Mouse (Mus musculus) thymus, postnatal 14 days (tissue): ENCODE data around the gene Gm16253.

Experiments used
- DNase-seq: peaks from one replicate; pipeline ENCODE4 v3.0.0; 2021

Gm16253 gene

DNA sequence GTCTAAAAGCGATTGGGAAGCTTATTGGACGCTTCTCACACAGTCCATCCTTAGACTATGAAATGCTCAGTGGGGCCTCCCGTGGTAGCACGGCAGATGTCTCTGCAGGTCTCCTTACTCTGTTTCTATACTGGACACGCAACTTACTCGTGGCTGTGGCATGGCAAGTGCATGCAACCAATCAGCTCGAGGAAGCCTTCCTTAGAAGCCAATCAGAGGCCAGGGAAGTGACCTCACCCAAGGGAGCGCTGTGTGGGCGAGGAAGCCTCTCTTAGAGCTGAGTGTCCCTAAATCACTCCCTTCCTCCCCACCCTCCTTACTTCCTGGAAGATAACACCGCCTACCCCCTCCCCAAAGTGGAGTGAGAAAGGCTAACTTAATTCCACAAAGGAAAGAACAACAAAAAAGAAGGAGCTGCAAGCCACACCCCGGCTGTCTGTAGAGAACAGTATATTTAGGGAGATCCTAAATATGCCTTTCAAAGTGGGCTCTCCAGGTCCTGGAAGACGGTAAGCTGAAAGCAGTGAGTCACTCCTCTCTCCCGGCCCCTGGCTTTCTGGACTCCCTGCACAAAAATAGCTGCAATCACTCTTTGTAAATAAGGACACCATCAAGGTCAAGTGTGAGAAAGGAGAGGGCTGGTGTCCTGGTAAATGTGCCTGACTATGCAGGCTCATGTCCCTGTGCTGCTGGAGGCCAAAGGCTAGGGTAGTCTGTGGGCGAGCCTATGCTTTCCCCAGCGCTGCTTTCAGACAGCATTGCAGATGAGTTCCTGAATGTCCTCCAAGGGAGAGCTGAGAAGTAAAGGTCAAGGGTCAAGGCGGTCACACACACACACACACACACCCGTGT lies at the start of gene Gm16253:
Gm16253 (plus strand) TSS at position 295 of the 852 bp plus-strand sequence.
- peak; percentile 85 for DNase-seq

DNA sequence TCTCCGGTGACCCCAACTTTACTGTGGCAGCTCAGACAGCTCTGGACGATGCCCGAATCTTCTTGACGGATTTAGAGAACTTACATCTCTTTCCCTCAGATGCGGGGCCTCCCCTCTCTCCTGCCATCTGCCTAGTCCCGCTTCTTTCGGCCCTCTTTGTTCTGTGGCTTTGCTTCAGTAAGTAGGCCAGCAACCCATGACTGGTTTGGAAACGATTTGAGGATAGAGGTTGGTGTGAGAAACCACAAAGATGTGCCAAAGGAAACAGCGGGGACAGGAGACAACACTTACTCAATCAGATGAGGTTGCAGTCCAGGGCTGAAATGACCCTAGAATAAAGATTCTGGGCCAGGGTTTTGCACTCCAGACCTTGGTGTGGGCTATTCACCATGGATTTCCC lies 48.3 kb upstream of the Gm16253 start:
- DNase-seq, result no peak

DNA sequence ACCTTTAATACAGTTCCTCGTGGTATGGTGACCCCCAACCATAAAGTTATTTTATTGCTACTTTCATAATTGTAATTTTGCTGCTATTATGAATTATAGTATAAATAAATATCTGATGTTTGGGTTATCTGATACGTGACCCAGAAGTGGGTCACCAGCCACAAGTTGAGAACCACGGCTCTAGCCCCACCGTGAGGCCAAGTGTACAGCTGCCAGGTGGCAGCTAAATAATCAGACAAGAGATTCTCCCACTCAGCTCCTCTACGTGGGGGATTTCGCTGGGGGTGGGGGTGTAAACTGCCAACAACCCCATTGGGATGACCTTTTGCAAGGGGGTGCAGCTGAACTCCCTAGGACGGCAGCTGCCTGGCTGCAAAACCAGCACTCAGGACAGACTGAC lies 44.7 kb upstream of the Gm16253 start:
- DNase-seq, result no peak

DNA sequence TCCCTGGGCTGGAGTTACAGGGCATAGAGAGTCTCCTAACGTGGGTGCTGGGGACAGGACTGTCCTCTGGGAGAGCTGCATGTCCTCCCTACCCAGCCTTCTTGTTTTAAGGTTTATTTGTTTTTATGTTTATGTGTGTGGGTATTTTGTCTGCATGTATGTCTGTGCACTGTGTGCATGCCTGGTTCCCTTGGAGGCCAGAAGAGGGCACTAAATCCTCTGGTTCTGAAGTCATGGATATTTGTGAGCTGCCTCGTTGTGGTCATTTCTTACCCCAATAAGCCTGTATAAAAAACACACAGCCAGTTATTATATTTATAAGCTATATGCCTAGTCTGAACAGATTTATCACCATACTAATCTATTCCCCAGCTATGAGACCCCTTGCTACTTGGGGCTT lies 42.5 kb upstream of the Gm16253 start:
- DNase-seq, result no peak

DNA sequence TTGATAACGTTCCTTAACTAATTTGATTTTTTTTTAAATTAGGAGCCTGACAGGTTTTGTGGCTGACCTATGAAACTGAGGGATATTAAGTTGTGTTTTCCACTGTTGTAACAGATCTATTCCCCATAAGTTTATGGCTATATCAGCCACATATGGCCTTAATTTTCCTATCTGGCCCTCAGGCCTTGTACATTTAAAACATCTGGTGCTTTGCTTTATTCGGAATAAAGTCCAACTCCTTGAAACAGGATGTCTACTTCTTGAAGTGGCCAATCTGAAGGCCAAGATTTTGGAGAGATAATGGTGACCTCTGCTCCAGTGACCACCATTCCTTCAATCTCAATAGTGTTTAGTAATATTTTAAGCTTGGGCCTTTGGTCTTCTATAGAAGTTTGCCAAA lies 37.5 kb upstream of the Gm16253 start:
- DNase-seq, result no peak

GRCm38 (mm10) chr3:96540740-96541139 lies 36.0 kb upstream of the Gm16253 start:
- no peak for DNase-seq

- DNase-seq, result no peak
Observed at GRCm38 (mm10) chr3:96541328-96542078, 35.3 kb upstream of the Gm16253 start.

- no peak for DNase-seq
Observed at GRCm38 (mm10) chr3:96542554-96542953, 34.2 kb upstream of the Gm16253 start.

DNA sequence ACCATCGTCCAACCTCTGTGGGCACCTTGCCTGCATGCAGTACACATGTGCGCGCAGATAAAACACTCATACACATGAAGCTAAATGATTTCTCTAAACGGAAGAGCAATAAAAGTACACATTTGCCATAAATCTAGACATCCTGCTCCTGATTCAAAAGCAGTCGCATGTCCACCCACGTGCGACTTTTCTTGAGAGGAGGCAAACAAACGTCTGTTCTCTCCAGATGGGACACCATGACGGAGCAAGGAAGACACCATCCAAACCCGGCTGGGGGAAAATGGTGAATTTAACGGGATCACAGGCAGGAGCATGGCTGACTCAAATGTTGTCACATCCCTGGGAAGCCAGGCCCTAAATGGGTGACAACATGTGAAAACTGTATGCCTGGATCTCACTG lies 33.4 kb upstream of the Gm16253 start:
- no peak for DNase-seq

GRCm38 (mm10) chr3:96545565-96545964 lies 31.2 kb upstream of the Gm16253 start:
- DNase-seq, result no peak

DNA sequence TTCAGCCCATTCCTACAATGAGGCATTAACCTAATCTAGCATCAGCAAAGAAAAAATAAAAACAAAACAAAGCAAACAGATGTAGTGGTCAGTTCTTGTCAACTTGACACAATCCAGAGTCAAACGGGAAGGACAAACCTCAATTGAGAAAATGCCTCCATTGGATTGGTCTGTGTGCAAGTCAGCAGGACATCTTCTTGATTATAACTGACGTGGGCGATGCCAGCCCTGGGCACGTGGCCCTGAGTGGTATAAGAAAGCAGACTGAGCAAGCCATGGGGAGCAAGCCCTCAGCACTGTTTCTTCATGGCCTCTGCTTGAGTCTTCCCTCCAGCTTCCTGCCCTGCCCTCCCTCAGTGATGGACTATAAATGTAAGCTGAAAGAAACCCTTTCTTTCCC lies 29.9 kb upstream of the Gm16253 start:
- no peak for DNase-seq

DNA sequence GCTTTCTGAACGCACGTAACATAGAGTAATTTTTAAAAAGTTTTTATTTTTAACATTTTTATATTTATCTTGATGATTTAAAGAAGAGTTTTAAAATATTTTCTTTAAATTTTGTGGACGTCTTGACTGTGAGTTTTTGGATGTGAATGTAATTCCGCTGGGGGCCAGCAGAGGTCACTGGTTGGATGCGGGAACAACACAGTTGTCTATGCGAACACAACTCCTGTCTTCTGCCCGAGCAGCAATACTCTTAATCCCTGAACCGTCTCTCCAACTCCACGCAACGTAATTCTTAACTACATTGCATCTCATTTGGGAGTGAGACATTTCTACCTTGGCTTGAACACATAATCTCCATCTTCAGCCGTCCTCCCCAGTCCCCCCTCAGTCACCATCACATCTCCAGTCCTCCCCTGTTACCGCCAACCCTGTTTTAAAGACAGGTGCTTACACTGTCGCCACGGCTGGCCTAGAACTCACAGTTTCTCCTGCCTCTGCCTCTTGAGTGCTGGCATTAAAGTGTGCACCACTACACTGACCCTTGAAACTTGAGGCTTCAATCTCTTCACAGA lies 29.3 kb upstream of the Gm16253 start:
- peak; percentile 83 for DNase-seq

DNA sequence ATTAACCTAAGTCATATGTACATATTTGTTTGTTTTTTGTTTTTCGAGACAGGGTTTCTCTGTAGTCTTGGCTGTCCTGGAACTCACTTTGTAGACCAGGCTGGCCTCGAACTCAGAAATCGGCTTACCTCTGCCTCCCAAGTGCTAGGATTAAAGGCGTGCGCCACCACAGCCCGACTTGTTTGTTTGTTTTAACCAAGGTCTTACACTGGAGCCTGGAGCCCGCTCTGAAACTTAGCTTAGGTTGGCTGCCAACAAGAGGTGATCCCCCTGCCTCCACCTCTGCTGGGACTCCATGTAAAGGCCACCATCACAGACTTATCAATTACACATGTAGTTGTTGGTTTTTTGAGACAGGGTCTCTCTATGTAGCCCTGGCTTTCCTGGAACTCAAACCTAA lies 28.0 kb upstream of the Gm16253 start:
- no peak for DNase-seq

- DNase-seq, result no peak
Observed at GRCm38 (mm10) chr3:96549346-96549745, 27.4 kb upstream of the Gm16253 start.

- peak; percentile 79 for DNase-seq
Observed at GRCm38 (mm10) chr3:96551203-96551602, 25.6 kb upstream of the Gm16253 start.

DNA sequence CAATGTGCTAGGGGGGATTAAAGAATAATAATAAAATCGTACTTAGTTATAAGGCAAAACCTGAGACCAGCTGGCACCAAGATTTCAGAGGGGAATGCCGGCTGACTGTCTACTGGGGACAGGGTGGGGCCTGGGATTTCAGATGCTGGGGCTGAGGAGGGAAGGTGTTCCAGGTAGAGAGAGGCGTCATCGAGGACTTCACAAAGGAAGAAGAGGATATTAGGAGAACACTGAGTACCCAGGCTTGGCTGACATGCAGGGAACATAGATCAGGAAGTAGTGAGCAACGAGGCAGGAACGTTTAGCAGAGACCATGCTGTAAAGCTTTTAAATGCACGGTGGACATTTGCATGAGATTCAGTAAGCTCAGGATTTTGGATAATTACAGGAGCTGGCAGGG lies 24.9 kb upstream of the Gm16253 start:
- no peak for DNase-seq

DNA sequence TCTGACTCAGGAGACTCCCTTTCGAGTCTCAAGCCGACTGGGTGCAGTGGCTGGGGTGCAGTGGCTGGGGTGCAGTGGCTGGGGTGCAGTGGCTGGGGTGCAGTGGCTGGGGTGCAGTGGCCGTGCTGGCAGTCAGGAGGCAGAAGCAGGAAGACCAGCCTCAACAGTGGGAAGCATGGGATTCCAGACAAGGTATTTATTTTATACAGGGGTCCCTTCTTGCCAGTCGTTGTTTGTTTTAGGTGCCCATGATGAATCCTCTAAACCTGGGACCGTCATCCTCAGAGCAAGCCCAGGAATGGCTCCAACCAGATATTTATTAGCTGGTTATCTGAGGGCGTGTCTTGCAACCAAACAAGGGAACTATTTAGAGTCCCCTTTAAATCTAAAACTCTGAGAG lies 23.2 kb upstream of the Gm16253 start:
- DNase-seq, result no peak

DNA sequence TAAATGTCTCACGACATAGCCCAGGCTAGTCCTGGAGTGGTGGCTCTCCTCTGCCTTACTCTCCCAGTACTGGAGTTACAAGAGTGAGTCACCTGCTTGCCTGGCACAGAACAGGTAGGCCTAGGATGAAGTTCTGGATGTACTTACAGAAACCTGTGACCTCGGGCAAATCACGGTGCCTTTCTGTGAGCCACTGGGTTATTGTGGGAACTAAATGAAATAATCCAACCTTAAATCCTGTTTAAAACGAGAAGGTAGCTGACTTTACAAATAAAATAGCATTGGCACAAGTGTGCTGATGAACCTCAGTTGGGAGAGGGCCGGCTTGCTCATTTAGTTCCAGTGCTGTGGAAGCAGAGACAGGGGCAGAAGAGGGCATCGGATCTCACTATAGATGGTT lies 22.5 kb upstream of the Gm16253 start:
- DNase-seq, result no peak

DNA sequence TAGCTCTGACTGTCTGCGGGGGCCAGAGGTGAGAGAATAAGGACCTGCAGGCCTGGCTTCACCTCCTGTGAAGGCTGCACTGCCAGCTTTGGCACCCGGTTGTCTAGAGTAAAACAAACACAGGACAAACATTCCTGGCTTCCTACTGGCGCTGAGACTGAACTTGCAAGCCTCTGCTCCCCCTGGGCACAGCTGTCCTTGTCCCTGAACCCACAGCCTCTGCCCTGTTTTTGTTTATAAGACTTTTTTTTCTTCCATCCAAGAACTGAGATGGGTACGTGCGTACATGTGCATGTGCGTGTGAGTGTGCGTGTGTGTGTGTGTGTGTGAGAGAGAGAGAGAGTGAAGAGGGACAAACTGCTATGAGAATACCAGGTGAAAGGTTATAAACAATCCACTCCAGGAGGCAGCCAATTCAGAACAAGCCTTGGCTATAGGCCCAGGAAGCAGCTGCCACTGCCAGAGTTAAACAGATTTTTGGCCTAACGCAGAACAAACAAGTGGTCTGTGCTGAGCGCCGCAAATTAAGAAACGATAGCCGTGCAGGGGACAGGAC lies 21.7 kb upstream of the Gm16253 start:
- peak; percentile 52 for DNase-seq

- DNase-seq, result no peak
Observed at GRCm38 (mm10) chr3:96555999-96556614, 20.7 kb upstream of the Gm16253 start.

GRCm38 (mm10) chr3:96556651-96557635 lies 19.8 kb upstream of the Gm16253 start:
- peak; percentile 68 for DNase-seq

DNA sequence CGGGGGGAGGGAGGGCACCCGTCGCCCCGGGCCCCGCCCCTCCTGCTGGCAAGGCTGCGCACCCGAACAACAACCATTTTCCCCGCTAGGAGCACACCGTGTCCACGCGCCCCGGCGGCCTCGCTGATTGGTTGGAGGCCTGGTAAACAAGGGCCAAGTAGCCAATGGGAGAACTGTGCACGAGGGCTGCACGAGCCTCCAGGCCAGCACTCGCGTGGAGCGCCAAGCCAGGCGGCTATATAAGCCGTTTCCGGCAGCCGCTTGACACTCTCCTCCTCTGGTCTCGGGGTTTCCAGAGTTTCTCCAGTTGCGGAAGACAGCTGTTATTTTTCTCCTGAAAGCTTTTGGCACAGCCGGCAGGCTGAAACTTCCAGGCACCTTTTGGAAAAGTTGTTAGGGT lies 19.1 kb upstream of the Gm16253 start, which contains the start of gene Txnip:
Txnip (plus strand) TSS at position 264 of the 400 bp plus-strand sequence.
- DNase-seq, result peak; percentile 100
